Mouse (Mus musculus) ovary, postnatal 10 days (tissue): ENCODE measurements around the gene Stk40.

Experiments used
- DNase-seq: peaks from one replicate; pipeline ENCODE4 v3.0.0; 2022; ENCODE audit warnings: low spot score

The Stk40 gene

GRCm38 (mm10) chr4:126099365-126099764, 4.4 kb upstream of the Stk40 start:
- DNase-seq, result no peak

- no peak for DNase-seq
These were observed 3.0 kb upstream of the Stk40 start for GRCm38 (mm10) chr4:126100764-126101163.

GRCm38 (mm10) chr4:126102061-126102841, 1.5 kb upstream of the Stk40 start:
- DNase-seq, result no peak

GRCm38 (mm10) chr4:126103057-126103581, 638 bp upstream of the Stk40 start:
- peak; percentile 39 for DNase-seq

- DNase-seq, result no peak
These were observed 711 bp downstream of the Stk40 start for GRCm38 (mm10) chr4:126104261-126105075.

- DNase-seq, result no peak
These were observed 1.5 kb downstream of the Stk40 start for GRCm38 (mm10) chr4:126105131-126105783.

- no peak for DNase-seq
These were observed 4.4 kb downstream of the Stk40 start for GRCm38 (mm10) chr4:126108061-126108740.

- no peak for DNase-seq
These were observed 6.0 kb downstream of the Stk40 start for GRCm38 (mm10) chr4:126109613-126110373.

- peak; percentile 44 for DNase-seq
These were observed 6.8 kb downstream of the Stk40 start for GRCm38 (mm10) chr4:126110374-126111152.

- DNase-seq, result no peak
These were observed 7.4 kb downstream of the Stk40 start for GRCm38 (mm10) chr4:126111153-126111549.

GRCm38 (mm10) chr4:126113243-126113642, 9.5 kb downstream of the Stk40 start:
- no peak for DNase-seq

GRCm38 (mm10) chr4:126113943-126114342, 10.2 kb downstream of the Stk40 start:
- no peak for DNase-seq

- no peak for DNase-seq
These were observed 11.7 kb downstream of the Stk40 start for GRCm38 (mm10) chr4:126115411-126115810.

- DNase-seq, result no peak
These were observed 12.2 kb downstream of the Stk40 start for GRCm38 (mm10) chr4:126115871-126116521.

GRCm38 (mm10) chr4:126117116-126117515, 13.4 kb downstream of the Stk40 start:
- DNase-seq, result no peak

GRCm38 (mm10) chr4:126118651-126119050, 14.9 kb downstream of the Stk40 start:
- no peak for DNase-seq

GRCm38 (mm10) chr4:126119051-126119450, 15.3 kb downstream of the Stk40 start:
- DNase-seq, result no peak

GRCm38 (mm10) chr4:126120052-126120451, 16.3 kb downstream of the Stk40 start:
- no peak for DNase-seq

- no peak for DNase-seq
These were observed 16.7 kb downstream of the Stk40 start for GRCm38 (mm10) chr4:126120506-126120905.
